Mouse (Mus musculus) liver, postnatal 0 days (tissue): ENCODE data around the gene Tnip2.

ENCODE experiments used
- CTCF ChIP-seq: sonication (generic); IDR thresholded peaks from 2 replicates; pipeline ENCODE4 v1.5.1; 2016; ENCODE audit warnings: antibody characterized with exemption, low read depth
- EP300 ChIP-seq: IDR thresholded peaks from 2 replicates; pipeline ENCODE4 v1.6.1; 2016; ENCODE audit warnings: antibody characterized with exemption, low read depth, mild to moderate bottlenecking

GRCm38 (mm10) chr5:34527352-34527751 lies 13.6 kb upstream of the Tnip2 start:
- TF ChIP-seq CTCF (no peak), EP300 (no peak)
